Mouse (Mus musculus) midbrain, embryonic 12.5 days (tissue): ENCODE results near the gene Lrrc51. TPM values are rescaled to one million over a fixed set of nuclear protein-coding genes. Genes with fewer than 3 reads are reported as not detected.
"Not testable (repeated sequence)": the region's sequence is repeated elsewhere in the genome, so short reads cannot be mapped to it uniquely, and the experiment has no call there.

Source experiments
- ATAC-seq: fragments of 200-750 bp; cut with Nextera tagmentation; 2 replicates; pipeline ENCODE4 v1.8.0; 2017; ENCODE audit warnings: low read depth, moderate TSS enrichment, moderate library complexity; ENCODE audit not compliant: low FRiP score
- H3K27ac ChIP-seq: fragments of 300-500 bp; sonication (generic); replicated peaks from 2 replicates; pipeline ENCODE4 v1.5.1; 2016; ENCODE audit warnings: mild to moderate bottlenecking
- H3K27me3 ChIP-seq: fragments of 300-500 bp; sonication (generic); 2 replicates; pipeline ENCODE4 v1.6.1; 2016; ENCODE audit warnings: mild to moderate bottlenecking
- H3K36me3 ChIP-seq: fragments of 300-500 bp; sonication (generic); 2 replicates; pipeline ENCODE4 v1.6.1; 2016
- H3K4me1 ChIP-seq: fragments of 300-500 bp; sonication (generic); 2 replicates; pipeline ENCODE4 v1.6.1; 2016
- H3K4me2 ChIP-seq: fragments of 300-500 bp; sonication (generic); replicated peaks from 2 replicates; pipeline ENCODE4 v1.6.1; 2016; ENCODE audit warnings: mild to moderate bottlenecking, moderate library complexity
- H3K4me3 ChIP-seq: fragments of 300-500 bp; sonication (generic); 2 replicates; pipeline ENCODE4 v1.5.1; 2016; ENCODE audit warnings: mild to moderate bottlenecking
- H3K9ac ChIP-seq: fragments of 300-500 bp; sonication (generic); replicated peaks from 2 replicates; pipeline ENCODE4 v1.6.1; 2016; ENCODE audit warnings: mild to moderate bottlenecking, moderate library complexity
- H3K9me3 ChIP-seq: fragments of 300-500 bp; sonication (generic); 2 replicates; pipeline ENCODE4 v1.6.1; 2016; ENCODE audit warnings: mild to moderate bottlenecking
- WGBS: fragments of 180-500 bp; shearing (Covaris S2); methylation state at CpG from one replicate; pipeline ENCODE4 v1.1.7; 2016; 5-methylcytosine and 5-hydroxymethylcytosine counted together
- polyA plus RNA-seq: library from polyadenylated mRNA; unstranded; fragments of >200 nt; fragmentation: Nextera tagmentation; extraction: Ambion mirVana; gene quantifications from 2 replicates; pipeline ENCODE4 v1.2.1, GENCODE M21; 2016

Gene Lrrc51
- polyA plus RNA-seq, 1 experiment from 2014 or later = 6.5 TPM

- no peak for ATAC-seq
- no peaks in the 10 kb centered on the region for H3K9me3 ChIP-seq
- H3K27me3 ChIP-seq = no peaks in the 10 kb centered on the region
- no peak overlapping the region for H3K4me3 ChIP-seq
- no peak overlapping the region for H3K27ac ChIP-seq
- 95% methylated on average over 4 of the region's 4 CpGs for WGBS
- H3K4me1 ChIP-seq = peaks cover 24% of the 10 kb centered on the region
- no peak overlapping the region for H3K4me2 ChIP-seq
- H3K36me3 ChIP-seq = peaks cover 2% of the 10 kb centered on the region; the same call in 1 of the 2 replicates
- no peak overlapping the region for H3K9ac ChIP-seq
Measured at GRCm38 (mm10) chr7:101936996-101937395, 3.3 kb upstream of the Lrrc51 start.

GRCm38 (mm10) chr7:101935957-101936356, 2.3 kb upstream of the Lrrc51 start:
- H3K4me1 ChIP-seq = peaks cover 24% of the 10 kb centered on the region
- peaks cover 2% of the 10 kb centered on the region; the same call in 1 of the 2 replicates for H3K36me3 ChIP-seq
- no peak overlapping the region for H3K27ac ChIP-seq
- H3K9ac ChIP-seq = no peak overlapping the region
- no peaks in the 10 kb centered on the region for H3K27me3 ChIP-seq
- H3K4me3 ChIP-seq = no peak overlapping the region
- ATAC-seq = no peak
- WGBS = 92% methylated on average over 4 of the region's 4 CpGs
- no peak overlapping the region for H3K4me2 ChIP-seq
- no peaks in the 10 kb centered on the region for H3K9me3 ChIP-seq

- Histone ChIP-seq H3K4me3 (peak overlapping the region; percentile 92), H3K36me3 (peaks cover 2% of the 10 kb centered on the region; the same call in 1 of the 2 replicates), H3K4me2 (peak overlapping the region; percentile 79), H3K27ac (no peak overlapping the region; the same call in 1 of the 2 replicates), H3K9ac (peak overlapping the region; percentile 59), H3K9me3 (no peaks in the 10 kb centered on the region), H3K4me1 (peaks cover 24% of the 10 kb centered on the region), H3K27me3 (no peaks in the 10 kb centered on the region)
- 9% methylated on average over 15 of the region's 15 CpGs for WGBS
- ATAC-seq = peak; percentile 28
Measured at GRCm38 (mm10) chr7:101933300-101933699, 395 bp downstream of the Lrrc51 start.

GRCm38 (mm10) chr7:101932551-101932950, 1.1 kb downstream of the Lrrc51 start:
- H3K36me3 ChIP-seq = peaks cover 2% of the 10 kb centered on the region; the same call in 1 of the 2 replicates
- no peak overlapping the region for H3K27ac ChIP-seq
- no peaks in the 10 kb centered on the region for H3K9me3 ChIP-seq
- H3K4me1 ChIP-seq = peaks cover 24% of the 10 kb centered on the region
- H3K4me2 ChIP-seq = peak overlapping the region; percentile 79
- ATAC-seq = no peak
- H3K27me3 ChIP-seq = no peaks in the 10 kb centered on the region
- WGBS = 82% methylated on average over 1 of the region's 1 CpGs
- H3K4me3 ChIP-seq = no peak overlapping the region
- no peak overlapping the region for H3K9ac ChIP-seq

GRCm38 (mm10) chr7:101928093-101928492, 5.6 kb downstream of the Lrrc51 start:
- H3K4me1 ChIP-seq = peaks cover 6% of the 10 kb centered on the region
- no peaks in the 10 kb centered on the region for H3K9me3 ChIP-seq
- WGBS = 93% methylated on average over 3 of the region's 3 CpGs
- H3K27me3 ChIP-seq = no peaks in the 10 kb centered on the region
- no peak overlapping the region for H3K4me2 ChIP-seq
- no peak overlapping the region for H3K27ac ChIP-seq
- H3K36me3 ChIP-seq = no peaks in the 10 kb centered on the region
- no peak overlapping the region for H3K4me3 ChIP-seq
- no peak overlapping the region for H3K9ac ChIP-seq
- no peak for ATAC-seq

- H3K9ac ChIP-seq, H3K27ac ChIP-seq, H3K4me2 ChIP-seq, H3K9me3 ChIP-seq, ATAC-seq, H3K4me3 ChIP-seq, H3K36me3 ChIP-seq, H3K4me1 ChIP-seq, H3K27me3 ChIP-seq: not testable (repeated sequence)
Measured at GRCm38 (mm10) chr7:101925892-101926291, 7.8 kb downstream of the Lrrc51 start.

- Histone ChIP-seq H3K36me3 (peaks cover 14% of the 10 kb centered on the region), H3K27me3 (no peaks in the 10 kb centered on the region), H3K4me1 (no peaks in the 10 kb centered on the region), H3K4me3 (no peak overlapping the region), H3K27ac (no peak overlapping the region), H3K4me2 (no peak overlapping the region), H3K9ac (no peak overlapping the region), H3K9me3 (no peaks in the 10 kb centered on the region)
- WGBS = 24% methylated on average over 1 of the region's 1 CpGs
- ATAC-seq = peak; percentile 58; the same call in 1 of the 2 replicates
Measured at GRCm38 (mm10) chr7:101918071-101918470, 15.6 kb downstream of the Lrrc51 start.

GRCm38 (mm10) chr7:101911982-101912381, 21.7 kb downstream of the Lrrc51 start:
- H3K4me3 ChIP-seq = no peak overlapping the region
- H3K9me3 ChIP-seq = no peaks in the 10 kb centered on the region
- H3K9ac ChIP-seq = no peak overlapping the region
- ATAC-seq = no peak
- H3K27ac ChIP-seq = no peak overlapping the region
- peaks cover 10% of the 10 kb centered on the region for H3K4me1 ChIP-seq
- H3K27me3 ChIP-seq = no peaks in the 10 kb centered on the region
- no peak overlapping the region for H3K4me2 ChIP-seq
- WGBS = 62% methylated on average over 3 of the region's 3 CpGs
- H3K36me3 ChIP-seq = peaks cover 50% of the 10 kb centered on the region

GRCm38 (mm10) chr7:101910138-101910537, 23.6 kb downstream of the Lrrc51 start:
- no peak overlapping the region for H3K4me2 ChIP-seq
- no peak overlapping the region for H3K9ac ChIP-seq
- H3K27me3 ChIP-seq = no peaks in the 10 kb centered on the region
- no peak for ATAC-seq
- WGBS = 95% methylated on average over 4 of the region's 4 CpGs
- peaks cover 50% of the 10 kb centered on the region for H3K36me3 ChIP-seq
- peaks cover 18% of the 10 kb centered on the region for H3K4me1 ChIP-seq
- H3K27ac ChIP-seq = no peak overlapping the region
- no peak overlapping the region for H3K4me3 ChIP-seq
- H3K9me3 ChIP-seq = no peaks in the 10 kb centered on the region

- Histone ChIP-seq H3K27ac (no peak overlapping the region), H3K4me3 (no peak overlapping the region), H3K9ac (peak overlapping the region; percentile 34), H3K27me3 (no peaks in the 10 kb centered on the region), H3K9me3 (no peaks in the 10 kb centered on the region), H3K4me1 (peaks cover 22% of the 10 kb centered on the region), H3K4me2 (no peak overlapping the region), H3K36me3 (peaks cover 39% of the 10 kb centered on the region)
- WGBS = 80% methylated on average over 4 of the region's 4 CpGs
- ATAC-seq = no peak
Measured at GRCm38 (mm10) chr7:101908367-101908766, 25.3 kb downstream of the Lrrc51 start.

GRCm38 (mm10) chr7:101906696-101907095, 27.0 kb downstream of the Lrrc51 start:
- Histone ChIP-seq H3K36me3 (peaks cover 34% of the 10 kb centered on the region), H3K27me3 (no peaks in the 10 kb centered on the region), H3K4me1 (peaks cover 22% of the 10 kb centered on the region), H3K4me3 (peak overlapping the region; percentile 63), H3K4me2 (peak overlapping the region; percentile 67), H3K9ac (peak overlapping the region; percentile 78), H3K9me3 (no peaks in the 10 kb centered on the region), H3K27ac (no peak overlapping the region)
- 79% methylated on average over 8 of the region's 8 CpGs for WGBS
- no peak for ATAC-seq

- peaks cover 31% of the 10 kb centered on the region for H3K36me3 ChIP-seq
- H3K4me1 ChIP-seq = peaks cover 22% of the 10 kb centered on the region
- peak within 1 kb of the TSS; percentile 78 for H3K9ac ChIP-seq
- H3K9me3 ChIP-seq = no peaks in the 10 kb centered on the region
- ATAC-seq = no peak
- WGBS = 21% methylated on average over 11 of the region's 11 CpGs
- H3K4me2 ChIP-seq = peak within 1 kb of the TSS; percentile 67
- no peaks in the 10 kb centered on the region for H3K27me3 ChIP-seq
- H3K27ac ChIP-seq = peak within 1 kb of the TSS; percentile 92
- H3K4me3 ChIP-seq = peak within 1 kb of the TSS; percentile 63
Measured at GRCm38 (mm10) chr7:101906287-101906681, 27.4 kb downstream of the Lrrc51 start, which contains the start of gene Tomt. TSS of gene Tomt (minus strand) at chr7:101906359.
